Mouse (Mus musculus): ENCODE data around the gene Cox11. TPM values are rescaled to one million over a fixed set of nuclear protein-coding genes. Genes with fewer than 3 reads are reported as not detected.
A peak's percentile ranks its signal among the peaks of the same experiment; 100 is the strongest.

Cox11 gene
- polyA plus RNA-seq, 2 experiments = 16.0 to 17.4 TPM

DNA sequence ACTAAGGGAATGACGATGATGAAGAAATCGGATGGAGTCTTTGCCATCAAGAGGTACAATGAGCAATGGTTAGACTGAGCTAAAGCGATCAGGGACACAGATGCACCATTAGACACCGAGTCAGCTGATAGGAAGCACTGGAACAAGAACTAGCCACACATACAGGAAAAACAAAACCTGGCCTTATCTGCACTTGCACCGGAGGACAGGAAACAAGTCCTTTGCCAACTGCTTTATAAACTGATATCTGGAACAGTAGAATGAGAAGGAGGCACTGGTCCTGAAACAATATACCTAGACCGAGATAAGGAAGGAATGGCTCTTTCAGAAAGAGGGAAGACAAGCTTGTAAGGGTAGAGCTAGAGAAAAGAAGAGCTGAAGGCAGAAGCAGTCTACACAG lies 23.2 kb upstream of the Cox11 start:
- no peak overlapping the region for H3K4me3 ChIP-seq (ENCODE audit: insufficient read depth in 1 of 2, low read depth in 2 of 2, low read length in 2 of 2)
- H3K9me3 ChIP-seq (ENCODE audit: control insufficient read depth, low read length) = no peaks in the 10 kb centered on the region
- H3K27ac ChIP-seq = no peak overlapping the region
- DNase-seq (ENCODE audit: low read depth in 3 of 3, low spot score in 3 of 3) = no peak
- no peak for ATAC-seq (ENCODE audit: insufficient read depth)
- H3K9ac ChIP-seq (replicated peaks) = no peak overlapping the region
- no peaks in the 10 kb centered on the region for H3K27me3 ChIP-seq (ENCODE audit: control insufficient read depth, insufficient read depth, low read length)
- H3K36me3 ChIP-seq (replicated peaks; ENCODE audit: control insufficient read depth, insufficient read depth, low read depth) = no peaks in the 10 kb centered on the region
- 25% methylated on average over 6 of the region's 6 CpGs for WGBS (ENCODE audit: insufficient replicate concordance)
- no peak for TF ChIP-seq CTCF (IDR thresholded peaks at IDR 0.05; ENCODE audit: low read depth)
- no peak for TF ChIP-seq EP300 (IDR thresholded peaks at IDR 0.05; ENCODE audit: low read depth)
- no peak overlapping the region for H3K4me2 ChIP-seq (ENCODE audit: low read depth)
- H3K4me1 ChIP-seq (replicated peaks; ENCODE audit: control insufficient read depth in 2 of 2, insufficient read depth in 2 of 2, low read length in 1 of 2) = peaks cover 0 to 2% of the 10 kb centered on the region in 2 experiments; a peak in 1 of 4 replicates

- Histone ChIP-seq H3K4me1 (replicated peaks; ENCODE audit: control insufficient read depth in 2 of 2, insufficient read depth in 2 of 2, low read length in 1 of 2) (peaks cover 0 to 2% of the 10 kb centered on the region in 2 experiments; a peak in 1 of 4 replicates), H3K9ac (replicated peaks) (no peak overlapping the region), H3K27ac (no peak overlapping the region), H3K4me3 (ENCODE audit: insufficient read depth in 1 of 2, low read depth in 2 of 2, low read length in 2 of 2) (no peak overlapping the region), H3K36me3 (replicated peaks; ENCODE audit: control insufficient read depth, insufficient read depth, low read depth) (no peaks in the 10 kb centered on the region), H3K4me2 (ENCODE audit: low read depth) (no peak overlapping the region), H3K9me3 (ENCODE audit: control insufficient read depth, low read length) (no peaks in the 10 kb centered on the region), H3K27me3 (ENCODE audit: control insufficient read depth, insufficient read depth, low read length) (no peaks in the 10 kb centered on the region)
- ATAC-seq (ENCODE audit: insufficient read depth) (no peak), DNase-seq (ENCODE audit: low read depth in 3 of 3, low spot score in 3 of 3) (peak in 2 of 3 experiments; percentile 4 to 13)
- TF ChIP-seq CTCF (IDR thresholded peaks at IDR 0.05; ENCODE audit: low read depth) (peak; percentile 46; the same call in 1 of the 2 replicates), EP300 (IDR thresholded peaks at IDR 0.05; ENCODE audit: low read depth) (no peak)
Observed at GRCm38 (mm10) chr11:90616431-90616830, 21.5 kb upstream of the Cox11 start.

DNA sequence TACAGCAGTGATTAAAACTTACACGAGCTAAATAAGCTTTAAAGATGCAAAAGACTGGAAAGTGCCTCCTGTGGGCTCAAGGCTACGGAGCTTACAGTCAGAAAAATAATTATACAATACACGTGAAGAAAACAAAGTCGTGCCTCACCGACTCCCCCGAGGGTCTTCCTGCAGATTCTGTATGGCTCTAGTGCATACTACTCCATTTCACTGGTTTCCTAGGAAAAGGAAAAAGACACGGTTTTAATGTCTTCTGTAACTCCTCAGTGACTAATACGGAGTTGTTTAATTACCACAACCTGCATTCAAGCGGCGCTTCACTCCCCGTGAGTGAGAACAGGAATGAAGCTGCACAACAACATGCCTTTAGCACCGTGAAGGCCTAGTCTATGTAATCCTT lies 15.9 kb upstream of the Cox11 start:
- H3K9me3 ChIP-seq (ENCODE audit: control insufficient read depth, low read length) = no peaks in the 10 kb centered on the region
- H3K4me1 ChIP-seq (replicated peaks; ENCODE audit: control insufficient read depth in 2 of 2, insufficient read depth in 2 of 2, low read length in 1 of 2) = no peaks in the 10 kb centered on the region
- H3K36me3 ChIP-seq (replicated peaks; ENCODE audit: control insufficient read depth, insufficient read depth, low read depth) = no peaks in the 10 kb centered on the region
- H3K27me3 ChIP-seq (ENCODE audit: control insufficient read depth, insufficient read depth, low read length) = no peaks in the 10 kb centered on the region
- no peak overlapping the region for H3K4me2 ChIP-seq (ENCODE audit: low read depth)
- no peak overlapping the region for H3K27ac ChIP-seq
- no peak overlapping the region for H3K4me3 ChIP-seq (ENCODE audit: insufficient read depth in 1 of 2, low read depth in 2 of 2, low read length in 2 of 2)
- WGBS (ENCODE audit: insufficient replicate concordance) = 80% methylated on average over 12 of the region's 12 CpGs
- no peak for TF ChIP-seq EP300 (IDR thresholded peaks at IDR 0.05; ENCODE audit: low read depth)
- TF ChIP-seq CTCF (IDR thresholded peaks at IDR 0.05; ENCODE audit: low read depth) = no peak
- H3K9ac ChIP-seq (replicated peaks) = no peak overlapping the region
- ATAC-seq (ENCODE audit: insufficient read depth) = no peak
- no peak for DNase-seq (ENCODE audit: low read depth in 3 of 3, low spot score in 3 of 3)

GRCm38 (mm10) chr11:90622500-90622899 lies 15.5 kb upstream of the Cox11 start:
- 79% methylated on average over 7 of the region's 7 CpGs for WGBS (ENCODE audit: insufficient replicate concordance)
- H3K9me3 ChIP-seq (ENCODE audit: control insufficient read depth, low read length) = no peaks in the 10 kb centered on the region
- no peak for DNase-seq (ENCODE audit: low read depth in 3 of 3, low spot score in 3 of 3)
- no peaks in the 10 kb centered on the region for H3K36me3 ChIP-seq (replicated peaks; ENCODE audit: control insufficient read depth, insufficient read depth, low read depth)
- H3K4me1 ChIP-seq (replicated peaks; ENCODE audit: control insufficient read depth in 2 of 2, insufficient read depth in 2 of 2, low read length in 1 of 2) = no peaks in the 10 kb centered on the region
- H3K9ac ChIP-seq (replicated peaks) = no peak overlapping the region
- TF ChIP-seq EP300 (IDR thresholded peaks at IDR 0.05; ENCODE audit: low read depth) (no peak), CTCF (IDR thresholded peaks at IDR 0.05; ENCODE audit: low read depth) (no peak)
- ATAC-seq (ENCODE audit: insufficient read depth) = no peak
- no peak overlapping the region for H3K4me3 ChIP-seq (ENCODE audit: insufficient read depth in 1 of 2, low read depth in 2 of 2, low read length in 2 of 2)
- no peaks in the 10 kb centered on the region for H3K27me3 ChIP-seq (ENCODE audit: control insufficient read depth, insufficient read depth, low read length)
- no peak overlapping the region for H3K27ac ChIP-seq
- H3K4me2 ChIP-seq (ENCODE audit: low read depth) = no peak overlapping the region

- Histone ChIP-seq H3K4me3 (ENCODE audit: insufficient read depth in 1 of 2, low read depth in 2 of 2, low read length in 2 of 2) (no peak overlapping the region), H3K27me3 (ENCODE audit: control insufficient read depth, insufficient read depth, low read length) (no peaks in the 10 kb centered on the region), H3K36me3 (replicated peaks; ENCODE audit: control insufficient read depth, insufficient read depth, low read depth) (no peaks in the 10 kb centered on the region), H3K4me1 (replicated peaks; ENCODE audit: control insufficient read depth in 2 of 2, insufficient read depth in 2 of 2, low read length in 1 of 2) (no peaks in the 10 kb centered on the region), H3K27ac (no peak overlapping the region), H3K4me2 (ENCODE audit: low read depth) (no peak overlapping the region), H3K9ac (replicated peaks) (no peak overlapping the region), H3K9me3 (ENCODE audit: control insufficient read depth, low read length) (no peaks in the 10 kb centered on the region)
- ATAC-seq (ENCODE audit: insufficient read depth) (no peak), DNase-seq (ENCODE audit: low read depth in 3 of 3, low spot score in 3 of 3) (peak in 2 of 3 experiments; percentile 30 to 31)
- WGBS (ENCODE audit: insufficient replicate concordance) = 37% methylated on average over 6 of the region's 6 CpGs
- TF ChIP-seq EP300 (IDR thresholded peaks at IDR 0.05; ENCODE audit: low read depth) = no peak
- peak; percentile 72 for TF ChIP-seq CTCF (IDR thresholded peaks at IDR 0.05; ENCODE audit: low read depth)
Observed at GRCm38 (mm10) chr11:90623477-90623876, 14.5 kb upstream of the Cox11 start.

Data from liver, embryonic 14.5 days (tissue).